Mouse (Mus musculus) ES-E14 (cell line): ENCODE data around the gene 2310022A10Rik. TPM values are rescaled to one million over a fixed set of nuclear protein-coding genes. Genes with fewer than 3 reads are reported as not detected.

Experiments
- DNase-seq: peaks from one replicate; pipeline ENCODE4 v3.0.0-alpha.2; 2013; ENCODE audit warnings: low read depth, low spot score
- H3K27ac ChIP-seq: 2 replicates; pipeline ENCODE4 v1.5.1; 2012; ENCODE audit warnings: low read depth, mild to moderate bottlenecking, low read length, moderate library complexity, mixed read lengths; ENCODE audit not compliant: poor library complexity, insufficient read depth, severe bottlenecking
- H3K36me3 ChIP-seq: 2 replicates; pipeline ENCODE4 v1.6.1; 2012; ENCODE audit warnings: mild to moderate bottlenecking, low read length, moderate library complexity, mixed read lengths; ENCODE audit not compliant: control insufficient read depth, poor library complexity, insufficient read depth, severe bottlenecking
- H3K4me1 ChIP-seq, 2 experiments: fragments of 150-350 bp in 1 of 2; sonication (generic) in 1 of 2; 2 replicates each; pipeline ENCODE4 v1.6.1; 2012; ENCODE audit warnings: low read length in 2 of 2, mild to moderate bottlenecking in 1 of 2, mixed read lengths in 1 of 2; ENCODE audit not compliant: control insufficient read depth in 2 of 2, insufficient read depth in 2 of 2, poor library complexity in 1 of 2
- H3K4me3 ChIP-seq, 2 experiments: fragments of 150-350 bp in 1 of 2; sonication (generic) in 1 of 2; 2 replicates each; pipeline ENCODE4 v1.5.1; 2012; ENCODE audit warnings: low read length in 2 of 2, low read depth in 1 of 2, mild to moderate bottlenecking in 1 of 2, mixed read lengths in 1 of 2; ENCODE audit not compliant: insufficient read depth in 1 of 2, poor library complexity in 1 of 2, severe bottlenecking in 1 of 2
- H3K9ac ChIP-seq: 2 replicates; pipeline ENCODE4 v1.6.1; 2012; ENCODE audit warnings: low read depth, mild to moderate bottlenecking, low read length, mixed read lengths; ENCODE audit not compliant: poor library complexity, insufficient read depth, severe bottlenecking
- H3K9me3 ChIP-seq: fragments of 150-350 bp; sonication (generic); 2 replicates; pipeline ENCODE4 v1.6.1; 2012; ENCODE audit warnings: low read depth, mild to moderate bottlenecking, low read length; ENCODE audit not compliant: control insufficient read depth, insufficient read depth
- CHD2 ChIP-seq: IDR thresholded peaks from 2 replicates; pipeline ENCODE4 v1.6.1; 2014; ENCODE audit warnings: mild to moderate bottlenecking, low read depth, low read length, inconsistent platforms
- HCFC1 ChIP-seq: IDR thresholded peaks from 2 replicates; pipeline ENCODE4 v1.6.1; 2012; ENCODE audit warnings: low read length, inconsistent platforms, borderline replicate concordance; ENCODE audit not compliant: insufficient read depth
- MAFK ChIP-seq: IDR thresholded peaks from 2 replicates; pipeline ENCODE4 v1.6.1; 2014; ENCODE audit warnings: mild to moderate bottlenecking, low read depth, low read length, inconsistent platforms; ENCODE audit not compliant: insufficient read depth
- ZC3H11A ChIP-seq: IDR thresholded peaks from 2 replicates; pipeline ENCODE4 v1.6.1; 2012; ENCODE audit warnings: low read depth, mild to moderate bottlenecking, inconsistent platforms, low read length, borderline replicate concordance
- ZNF384 ChIP-seq: IDR thresholded peaks from 2 replicates; pipeline ENCODE4 v1.6.1; 2012; ENCODE audit warnings: low read depth, low read length, inconsistent platforms
- in situ Hi-C, 2 experiments: fragments of 600-800 bp; cut with MboI; formaldehyde crosslinking; loops; one replicate each; pipeline ENCODE4 v1.15.1; 2025; ENCODE audit warnings: low sequenced_read_pairs in 2 of 2, inconsistent platforms in 1 of 2; ENCODE audit not compliant: unreplicated experiment in 2 of 2
- total RNA-seq: library from RNA; depleted of rRNA; stranded (reverse); fragments of 300-350 nt; gene quantifications from 2 replicates; pipeline ENCODE4 v1.2.3, GENCODE M21; 2012

2310022A10Rik gene
- total RNA-seq, 1 experiment: 15.9 TPM

DNA sequence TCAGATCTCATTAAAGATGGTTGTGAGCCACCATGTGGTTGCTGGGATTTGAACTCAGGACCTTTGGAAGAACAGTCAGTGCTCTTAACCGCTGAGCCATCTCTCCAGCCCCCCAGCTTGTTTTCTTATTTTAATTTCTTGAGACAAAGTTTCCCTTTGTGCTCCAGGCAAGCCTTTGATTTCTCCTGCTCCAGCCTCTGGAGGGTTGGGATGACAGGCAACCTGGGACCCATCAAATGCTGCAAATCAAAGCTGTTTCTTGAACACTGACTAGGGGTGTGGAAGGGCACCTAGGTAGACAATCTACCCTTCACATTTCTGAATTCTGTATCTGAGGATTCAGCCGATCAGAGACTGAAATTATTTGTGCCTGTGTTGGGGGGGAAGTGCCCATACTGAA is 42.2 kb upstream of the 2310022A10Rik start:
- in situ Hi-C loops: no loop called here
- no peaks in the 10 kb centered on the region for H3K9me3 ChIP-seq

DNA sequence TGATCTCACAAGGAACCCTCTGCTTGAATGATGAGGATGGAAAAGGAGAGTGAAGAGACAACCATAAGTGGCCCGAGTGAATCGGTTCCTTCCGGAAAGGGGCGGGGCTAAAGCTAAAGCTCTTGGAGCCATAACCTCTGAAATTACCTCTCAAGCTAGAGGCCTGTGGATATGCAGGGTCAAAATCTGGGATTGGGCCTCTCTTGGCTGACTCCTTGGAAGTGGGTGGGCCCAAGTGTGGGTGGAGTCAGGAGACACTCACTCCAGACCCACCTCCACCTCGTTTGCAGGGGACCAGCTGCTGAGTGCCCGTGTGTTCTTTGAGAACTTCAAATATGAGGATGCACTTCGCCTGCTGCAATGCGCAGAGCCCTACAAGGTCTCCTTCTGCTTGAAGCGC is 38.1 kb upstream of the 2310022A10Rik start:
- in situ Hi-C loops: no loop called here
- no peak overlapping the region for H3K4me3 ChIP-seq
- no peak overlapping the region for H3K27ac ChIP-seq
- no peak for TF ChIP-seq MAFK
- no peak for TF ChIP-seq HCFC1
- no peak for TF ChIP-seq CHD2
- TF ChIP-seq ZC3H11A: no peak
- no peak for TF ChIP-seq ZNF384
- H3K9ac ChIP-seq: no peak overlapping the region
- peaks cover 6% of the 10 kb centered on the region; the same call in 1 of the 2 replicates for H3K36me3 ChIP-seq
- H3K4me1 ChIP-seq: peaks cover 3 to 8% of the 10 kb centered on the region in 2 experiments
- DNase-seq: no peak
- H3K9me3 ChIP-seq: no peaks in the 10 kb centered on the region

More for the DNA sequence above, 42.2 kb upstream of the 2310022A10Rik start:
- Histone ChIP-seq H3K4me3 (no peak overlapping the region), H3K36me3 (no peaks in the 10 kb centered on the region), H3K27ac (no peak overlapping the region), H3K4me1 (peaks cover 8 to 18% of the 10 kb centered on the region in 2 experiments), H3K9ac (no peak overlapping the region)
- no peak for DNase-seq
- TF ChIP-seq ZC3H11A (no peak), ZNF384 (no peak), MAFK (no peak), HCFC1 (no peak), CHD2 (no peak)

DNA sequence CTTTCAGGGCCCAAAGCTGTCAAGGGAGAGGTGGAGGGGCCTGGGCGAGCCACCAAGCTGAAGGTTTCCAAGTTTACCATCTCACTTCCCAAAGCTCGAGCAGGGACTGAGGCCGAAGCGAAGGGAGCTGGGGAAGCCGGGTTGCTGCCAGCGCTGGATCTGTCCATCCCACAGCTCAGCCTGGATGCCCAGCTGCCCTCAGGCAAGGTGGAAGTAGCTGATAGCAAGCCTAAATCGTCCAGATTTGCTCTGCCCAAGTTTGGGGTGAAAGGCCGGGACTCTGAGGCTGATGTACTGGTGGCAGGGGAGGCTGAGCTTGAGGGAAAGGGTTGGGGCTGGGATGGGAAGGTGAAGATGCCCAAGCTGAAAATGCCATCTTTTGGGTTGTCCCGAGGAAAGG is 34.7 kb upstream of the 2310022A10Rik start:
- in situ Hi-C loops: no loop called here
- Histone ChIP-seq H3K36me3 (peaks cover 6% of the 10 kb centered on the region; the same call in 1 of the 2 replicates), H3K27ac (no peak overlapping the region), H3K4me1 (peaks cover 8 to 15% of the 10 kb centered on the region in 2 experiments; a peak in 3 of 4 replicates), H3K9me3 (no peaks in the 10 kb centered on the region), H3K4me3 (no peak overlapping the region), H3K9ac (no peak overlapping the region)
- no peak for TF ChIP-seq ZNF384
- no peak for TF ChIP-seq ZC3H11A
- TF ChIP-seq CHD2: no peak
- TF ChIP-seq MAFK: no peak
- TF ChIP-seq HCFC1: no peak
- DNase-seq: no peak

DNA sequence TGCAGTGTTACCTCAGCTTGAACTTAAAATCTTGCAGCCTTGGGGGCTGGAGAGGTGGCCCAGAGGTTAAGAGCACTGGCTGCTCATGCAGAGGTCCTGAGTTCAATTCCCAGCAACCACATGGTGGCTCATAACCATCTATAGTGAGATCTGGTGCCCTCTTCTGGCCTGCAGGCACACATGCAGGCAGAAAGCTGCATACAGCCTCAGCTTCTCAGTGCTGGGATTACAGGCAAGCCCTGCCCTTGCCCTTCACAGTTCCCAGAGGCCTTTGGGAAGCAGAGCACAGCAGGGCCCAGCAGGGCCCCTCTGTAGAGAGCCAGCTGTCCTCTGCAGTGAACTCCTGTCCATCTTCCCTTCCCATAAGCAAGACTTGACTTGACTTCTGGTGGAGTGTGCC is 32.9 kb upstream of the 2310022A10Rik start:
- no peak for DNase-seq
- Histone ChIP-seq H3K9me3 (no peaks in the 10 kb centered on the region), H3K4me1 (peaks cover 5 to 18% of the 10 kb centered on the region in 2 experiments; a peak in 3 of 4 replicates), H3K9ac (peak overlapping the region; percentile 21; the same call in 1 of the 2 replicates), H3K36me3 (peaks cover 6% of the 10 kb centered on the region; the same call in 1 of the 2 replicates), H3K4me3 (no peak overlapping the region), H3K27ac (peak overlapping the region; percentile 93)
- in situ Hi-C loops: no loop called here
- TF ChIP-seq ZC3H11A: no peak
- TF ChIP-seq MAFK: no peak
- TF ChIP-seq ZNF384: no peak
- TF ChIP-seq CHD2: no peak
- no peak for TF ChIP-seq HCFC1

DNA sequence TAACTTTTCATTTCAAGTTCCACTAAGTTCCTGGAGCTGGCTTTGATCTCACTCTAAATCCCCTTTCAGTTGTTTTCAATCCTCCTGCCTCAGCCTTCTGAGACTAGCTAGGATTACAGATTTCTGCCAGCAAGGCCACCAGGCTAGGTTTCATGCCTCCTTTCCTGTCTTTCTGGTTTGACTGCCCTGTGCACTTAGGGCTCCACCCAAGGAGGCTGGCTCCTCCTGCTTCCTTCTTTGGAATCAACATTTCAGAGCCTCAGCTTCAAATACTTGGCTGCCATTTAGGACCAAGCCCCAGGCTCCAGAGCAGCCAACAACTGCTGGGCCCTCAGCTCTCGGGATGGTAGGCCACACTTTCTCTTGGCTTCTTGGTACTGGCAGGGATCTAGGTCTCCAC is 32.4 kb upstream of the 2310022A10Rik start:
- H3K4me1 ChIP-seq: peaks cover 7 to 22% of the 10 kb centered on the region in 2 experiments; a peak in 3 of 4 replicates
- in situ Hi-C loops: no loop called here
- peaks cover 6% of the 10 kb centered on the region; the same call in 1 of the 2 replicates for H3K36me3 ChIP-seq
- no peak for DNase-seq
- peak overlapping the region; percentile 49 for H3K9ac ChIP-seq
- peak overlapping the region in 1 of 2 experiments; percentile 34; a peak in 1 of 4 replicates for H3K4me3 ChIP-seq
- H3K9me3 ChIP-seq: no peaks in the 10 kb centered on the region
- TF ChIP-seq HCFC1 (no peak), ZC3H11A (no peak), MAFK (no peak), ZNF384 (no peak), CHD2 (no peak; the same call in 1 of the 2 replicates)
- peak overlapping the region; percentile 93 for H3K27ac ChIP-seq
